Comparison of ENCODE assay signal across 9 mouse cellular contexts in genomic region chr4:105364496-105364895, GRCm38 (mm10).
DNase-seq lines count a peak whose midpoint lies in the region.
"Had no signal": no experiment of that assay in that cellular context is flagged by ENCODE, and none has a peak within 500 bp of the region (broad histone marks: within the 10 kb centered on the region; RNA-seq: fewer than 3 reads in every experiment).

No protein-coding gene starts in this region.

- peak; percentile 47 for DNase-seq in gastrocnemius, adult 18-20 months (ENCODE audit: low spot score)
- DNase-seq in gastrocnemius, postnatal 4 days (ENCODE audit: low spot score in 2 of 2) = no peak
- DNase-seq in ovary, postnatal 36 days (ENCODE audit: low spot score) = peak; percentile 33
- DNase-seq in ovary, postnatal 10 days (ENCODE audit: low spot score) = no peak
- peak; percentile 39 for DNase-seq in heart, postnatal 4 days
- no peak for DNase-seq in cerebellum, adult 9-10 months
- no peak for DNase-seq in spleen, postnatal 4 days (ENCODE audit: low spot score in 2 of 2)
- no peak for DNase-seq in cerebellum, postnatal 25 days
- DNase-seq: spleen, adult 18-20 months had no signal

Comparison
In these comparisons a context has a peak if more than half of its experiments do, and no peak if none do; other contexts are left out.
1. DNase-seq: peak in gastrocnemius, adult 18-20 months (single experiment), ovary, postnatal 36 days (single experiment) and heart, postnatal 4 days (single experiment); none in gastrocnemius, postnatal 4 days (0 of 2), ovary, postnatal 10 days (single experiment), cerebellum, adult 9-10 months (single experiment), spleen, postnatal 4 days (0 of 2) and cerebellum, postnatal 25 days (0 of 2).